Mouse (Mus musculus): Measurements from ENCODE around the gene BC034090. TPM values are rescaled to one million over a fixed set of nuclear protein-coding genes. Genes with fewer than 3 reads are reported as not detected.

The BC034090 gene
- polyA plus RNA-seq, 1 experiment, result 4.9 TPM

DNA sequence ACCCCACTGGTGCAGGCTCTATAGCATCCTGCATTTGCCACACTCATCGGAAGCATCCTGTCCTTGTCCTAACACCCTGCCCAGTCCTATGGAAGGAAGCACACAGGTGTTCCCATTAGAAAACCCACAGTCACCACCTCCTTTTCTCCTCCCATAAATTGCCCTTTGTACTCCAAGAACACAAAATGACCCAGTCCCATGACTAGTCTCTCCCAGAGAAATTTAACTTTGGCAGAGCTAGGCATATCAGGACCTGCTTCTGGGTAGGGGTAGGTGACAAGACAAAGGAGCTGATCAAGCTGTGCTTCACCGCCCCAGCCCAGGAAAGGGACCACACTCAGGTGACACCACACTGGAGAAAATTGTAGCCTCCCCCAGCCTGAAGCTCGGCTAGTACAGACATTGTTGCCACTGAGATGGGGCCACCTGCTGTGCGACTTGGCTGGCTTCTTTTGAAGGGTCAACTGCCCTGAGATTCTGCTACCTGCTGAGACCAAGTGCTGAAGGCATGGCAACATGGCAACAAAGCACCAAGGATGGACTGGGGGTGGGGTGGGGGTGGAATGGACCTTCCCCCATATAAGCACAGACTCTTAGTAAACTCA is 6.4 kb upstream of the BC034090 start:
- H3K4me3 ChIP-seq (ENCODE audit: insufficient read depth, poor library complexity, severe bottlenecking), result no peak overlapping the region
- no peaks in the 10 kb centered on the region for H3K79me3 ChIP-seq (ENCODE audit: low read depth)
- H3K79me2 ChIP-seq (ENCODE audit: control insufficient read depth, insufficient read depth), result no peaks in the 10 kb centered on the region
- H3K27me3 ChIP-seq (ENCODE audit: control insufficient read depth, insufficient read depth, insufficient read length), result peaks cover 4% of the 10 kb centered on the region
- no peak for TF ChIP-seq MYOG (IDR thresholded peaks at IDR 0.05; ENCODE audit: control insufficient read depth, extremely low read depth, insufficient read length)
- no peak for TF ChIP-seq FOSL1 (IDR thresholded peaks at IDR 0.05; ENCODE audit: insufficient read depth, low read length, poor library complexity, severe bottlenecking)
- TF ChIP-seq USF1 (IDR thresholded peaks at IDR 0.05; ENCODE audit: low read depth), result no peak
- TF ChIP-seq CEBPB (IDR thresholded peaks at IDR 0.05; ENCODE audit: low read depth), result no peak
- TF ChIP-seq MAX (IDR thresholded peaks at IDR 0.05), result no peak
- no peak for TF ChIP-seq MYOD1 (IDR thresholded peaks at IDR 0.05; ENCODE audit: control insufficient read depth, insufficient read length, low read depth)
- no peak for TF ChIP-seq CTCF (IDR thresholded peaks at IDR 0.05; ENCODE audit: control insufficient read depth, insufficient read depth, insufficient read length)
- H3K36me3 ChIP-seq (ENCODE audit: control insufficient read depth, insufficient read depth), result no peaks in the 10 kb centered on the region
- H3ac ChIP-seq (ENCODE audit: control insufficient read depth, insufficient read length, low read depth), result no peak overlapping the region

DNA sequence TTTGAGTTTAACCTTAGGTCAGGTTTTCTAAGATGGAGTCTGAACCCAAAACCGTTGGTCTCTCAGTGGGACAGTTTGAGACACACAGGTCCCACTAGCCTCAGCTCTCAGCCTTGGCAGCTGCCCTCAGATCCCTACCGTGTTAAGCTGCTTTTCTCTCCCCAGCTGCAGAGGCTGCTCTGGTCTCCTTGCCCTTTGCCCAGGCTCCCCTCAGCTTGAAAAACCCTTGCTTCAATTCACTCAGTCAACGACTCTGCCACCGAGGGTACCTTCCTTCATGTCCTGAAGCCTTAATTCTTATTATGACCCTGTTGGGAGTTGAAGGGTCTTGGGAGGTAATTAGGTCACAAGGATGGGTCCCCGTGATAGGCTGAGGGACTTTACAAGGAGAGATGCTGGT is 5.7 kb upstream of the BC034090 start:
- H3ac ChIP-seq (ENCODE audit: control insufficient read depth, insufficient read length, low read depth), result no peak overlapping the region
- H3K4me3 ChIP-seq (ENCODE audit: insufficient read depth, poor library complexity, severe bottlenecking), result no peak overlapping the region
- H3K27me3 ChIP-seq (ENCODE audit: control insufficient read depth, insufficient read depth, insufficient read length), result peaks cover 4% of the 10 kb centered on the region
- no peaks in the 10 kb centered on the region for H3K79me3 ChIP-seq (ENCODE audit: low read depth)
- H3K79me2 ChIP-seq (ENCODE audit: control insufficient read depth, insufficient read depth), result no peaks in the 10 kb centered on the region
- no peaks in the 10 kb centered on the region for H3K36me3 ChIP-seq (ENCODE audit: control insufficient read depth, insufficient read depth)
- TF ChIP-seq CEBPB (IDR thresholded peaks at IDR 0.05; ENCODE audit: low read depth) (no peak), MYOG (IDR thresholded peaks at IDR 0.05; ENCODE audit: control insufficient read depth, extremely low read depth, insufficient read length) (no peak), MYOD1 (IDR thresholded peaks at IDR 0.05; ENCODE audit: control insufficient read depth, insufficient read length, low read depth) (no peak), MAX (IDR thresholded peaks at IDR 0.05) (no peak), CTCF (IDR thresholded peaks at IDR 0.05; ENCODE audit: control insufficient read depth, insufficient read depth, insufficient read length) (no peak), USF1 (IDR thresholded peaks at IDR 0.05; ENCODE audit: low read depth) (no peak), FOSL1 (IDR thresholded peaks at IDR 0.05; ENCODE audit: insufficient read depth, low read length, poor library complexity, severe bottlenecking) (no peak)

DNA sequence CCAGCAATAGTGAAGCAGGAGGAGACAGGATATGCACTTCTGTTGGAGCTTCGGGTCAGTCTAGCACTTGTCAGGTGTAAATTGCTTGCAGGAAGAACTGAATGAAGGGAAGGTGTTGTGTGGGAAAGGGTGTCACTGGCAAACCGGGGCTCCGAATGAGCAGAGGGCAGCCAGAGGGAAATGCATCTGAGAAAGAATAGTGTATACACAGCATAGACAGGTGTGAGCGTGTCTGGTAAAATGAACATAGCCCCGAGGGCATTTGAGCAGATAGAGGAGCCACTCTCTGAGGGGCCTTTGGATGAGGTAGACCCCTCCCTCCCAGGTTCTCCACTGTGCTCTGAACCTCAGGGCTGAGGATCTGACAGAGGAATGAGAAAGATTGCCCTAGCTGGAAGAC is 3.8 kb upstream of the BC034090 start:
- H3ac ChIP-seq (ENCODE audit: control insufficient read depth, insufficient read length, low read depth), result no peak overlapping the region
- H3K27me3 ChIP-seq (ENCODE audit: control insufficient read depth, insufficient read depth, insufficient read length), result peaks cover 4% of the 10 kb centered on the region
- no peaks in the 10 kb centered on the region for H3K79me3 ChIP-seq (ENCODE audit: low read depth)
- H3K79me2 ChIP-seq (ENCODE audit: control insufficient read depth, insufficient read depth), result no peaks in the 10 kb centered on the region
- no peak for TF ChIP-seq FOSL1 (IDR thresholded peaks at IDR 0.05; ENCODE audit: insufficient read depth, low read length, poor library complexity, severe bottlenecking)
- TF ChIP-seq USF1 (IDR thresholded peaks at IDR 0.05; ENCODE audit: low read depth), result no peak
- TF ChIP-seq MYOD1 (IDR thresholded peaks at IDR 0.05; ENCODE audit: control insufficient read depth, insufficient read length, low read depth), result no peak
- no peak for TF ChIP-seq CTCF (IDR thresholded peaks at IDR 0.05; ENCODE audit: control insufficient read depth, insufficient read depth, insufficient read length)
- TF ChIP-seq CEBPB (IDR thresholded peaks at IDR 0.05; ENCODE audit: low read depth), result no peak
- TF ChIP-seq MAX (IDR thresholded peaks at IDR 0.05), result no peak
- TF ChIP-seq MYOG (IDR thresholded peaks at IDR 0.05; ENCODE audit: control insufficient read depth, extremely low read depth, insufficient read length), result no peak
- H3K36me3 ChIP-seq (ENCODE audit: control insufficient read depth, insufficient read depth), result no peaks in the 10 kb centered on the region
- H3K4me3 ChIP-seq (ENCODE audit: insufficient read depth, poor library complexity, severe bottlenecking), result no peak overlapping the region

DNA sequence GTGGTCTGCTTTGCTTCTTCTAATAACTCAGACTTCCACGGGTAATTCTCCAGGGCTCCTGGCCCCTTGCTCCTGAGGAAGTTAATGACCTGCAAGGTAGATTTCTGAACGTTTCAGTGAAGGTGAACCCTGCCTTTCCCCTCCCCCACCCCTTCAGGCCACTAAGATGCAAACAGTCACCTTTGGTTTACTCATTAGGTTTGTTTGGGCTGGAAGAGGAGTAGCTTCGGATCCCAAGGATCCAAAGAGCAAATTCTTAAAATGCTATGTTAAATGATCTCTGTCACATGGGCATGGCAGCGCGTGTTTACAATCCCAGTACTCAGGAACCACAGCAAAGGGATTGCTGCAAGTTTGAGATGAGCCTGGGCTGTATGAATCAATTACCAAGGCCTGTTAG is 3.2 kb upstream of the BC034090 start:
- H3K79me2 ChIP-seq (ENCODE audit: control insufficient read depth, insufficient read depth), result no peaks in the 10 kb centered on the region
- H3K27me3 ChIP-seq (ENCODE audit: control insufficient read depth, insufficient read depth, insufficient read length), result no peaks in the 10 kb centered on the region
- TF ChIP-seq USF1 (IDR thresholded peaks at IDR 0.05; ENCODE audit: low read depth) (no peak), MAX (IDR thresholded peaks at IDR 0.05) (no peak), FOSL1 (IDR thresholded peaks at IDR 0.05; ENCODE audit: insufficient read depth, low read length, poor library complexity, severe bottlenecking) (no peak), MYOG (IDR thresholded peaks at IDR 0.05; ENCODE audit: control insufficient read depth, extremely low read depth, insufficient read length) (no peak), MYOD1 (IDR thresholded peaks at IDR 0.05; ENCODE audit: control insufficient read depth, insufficient read length, low read depth) (no peak)
- H3ac ChIP-seq (ENCODE audit: control insufficient read depth, insufficient read length, low read depth), result no peak overlapping the region
- no peaks in the 10 kb centered on the region for H3K79me3 ChIP-seq (ENCODE audit: low read depth)
- no peak overlapping the region for H3K4me3 ChIP-seq (ENCODE audit: insufficient read depth, poor library complexity, severe bottlenecking)
- no peaks in the 10 kb centered on the region for H3K36me3 ChIP-seq (ENCODE audit: control insufficient read depth, insufficient read depth)

DNA sequence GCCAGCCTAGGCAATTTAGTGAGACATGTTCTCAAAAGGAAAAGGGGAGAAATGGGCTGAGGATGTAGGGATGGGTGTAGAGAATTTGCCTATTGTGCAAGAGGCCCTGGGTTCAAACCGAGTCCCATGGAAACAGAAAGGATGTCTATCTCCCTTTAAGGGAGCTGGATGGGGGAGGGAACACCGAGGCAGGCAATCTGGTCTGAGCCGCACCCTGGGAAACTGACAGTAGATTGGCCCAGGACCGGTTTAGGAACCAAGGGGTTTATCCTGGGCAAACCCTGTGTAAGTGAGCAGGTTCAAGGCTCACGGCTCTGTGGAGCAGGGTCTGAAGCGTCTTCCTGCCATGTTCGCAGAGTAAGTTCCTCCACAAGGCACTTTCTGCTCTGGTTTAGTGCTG is 1.3 kb upstream of the BC034090 start:
- TF ChIP-seq MYOD1 (IDR thresholded peaks at IDR 0.05; ENCODE audit: control insufficient read depth, insufficient read length, low read depth) (no peak), FOSL1 (IDR thresholded peaks at IDR 0.05; ENCODE audit: insufficient read depth, low read length, poor library complexity, severe bottlenecking) (no peak), USF1 (IDR thresholded peaks at IDR 0.05; ENCODE audit: low read depth) (no peak), MYOG (IDR thresholded peaks at IDR 0.05; ENCODE audit: control insufficient read depth, extremely low read depth, insufficient read length) (no peak), CEBPB (IDR thresholded peaks at IDR 0.05; ENCODE audit: low read depth) (no peak), CTCF (IDR thresholded peaks at IDR 0.05; ENCODE audit: control insufficient read depth, insufficient read depth, insufficient read length) (no peak), MAX (IDR thresholded peaks at IDR 0.05) (no peak)
- Histone ChIP-seq H3ac (ENCODE audit: control insufficient read depth, insufficient read length, low read depth) (no peak overlapping the region), H3K79me3 (ENCODE audit: low read depth) (no peaks in the 10 kb centered on the region), H3K4me3 (ENCODE audit: insufficient read depth, poor library complexity, severe bottlenecking) (no peak overlapping the region), H3K27me3 (ENCODE audit: control insufficient read depth, insufficient read depth, insufficient read length) (no peaks in the 10 kb centered on the region), H3K36me3 (ENCODE audit: control insufficient read depth, insufficient read depth) (no peaks in the 10 kb centered on the region), H3K79me2 (ENCODE audit: control insufficient read depth, insufficient read depth) (no peaks in the 10 kb centered on the region)

Measured in C2C12 (cell line).